Mouse (Mus musculus): ENCODE data around the gene Gpr160.
"Not testable (repeated sequence)": the region's sequence is repeated elsewhere in the genome, so short reads cannot be mapped to it uniquely, and the experiment has no call there.

The Gpr160 gene

GRCm38 (mm10) chr3:30855604-30856458 is at the start of gene Gpr160:
Gene Gpr160, plus strand, starts transcription at chr3:30855950.
- DNase-seq (ENCODE audit: low spot score), result peak; percentile 71

- DNase-seq (ENCODE audit: low spot score), result peak; percentile 85
Observed at GRCm38 (mm10) chr3:30812881-30813280, 42.9 kb upstream of the Gpr160 start.

GRCm38 (mm10) chr3:30818630-30819125 is 37.1 kb upstream of the Gpr160 start:
- no peak for DNase-seq (ENCODE audit: low spot score)

GRCm38 (mm10) chr3:30822163-30822562 is 33.6 kb upstream of the Gpr160 start:
- no peak for DNase-seq (ENCODE audit: low spot score)

- DNase-seq (ENCODE audit: low spot score), result no peak
Observed at GRCm38 (mm10) chr3:30826069-30826468, 29.7 kb upstream of the Gpr160 start.

- no peak for DNase-seq (ENCODE audit: low spot score)
Observed at GRCm38 (mm10) chr3:30831848-30832606, 23.7 kb upstream of the Gpr160 start.

- no peak for DNase-seq (ENCODE audit: low spot score)
Observed at GRCm38 (mm10) chr3:30833254-30833653, 22.5 kb upstream of the Gpr160 start.

GRCm38 (mm10) chr3:30845755-30846154 is 10.0 kb upstream of the Gpr160 start:
- DNase-seq (ENCODE audit: low spot score), result no peak

- DNase-seq (ENCODE audit: low spot score), result no peak
Observed at GRCm38 (mm10) chr3:30847413-30847812, 8.3 kb upstream of the Gpr160 start.

- no peak for DNase-seq (ENCODE audit: low spot score)
Observed at GRCm38 (mm10) chr3:30851422-30851821, 4.3 kb upstream of the Gpr160 start.

GRCm38 (mm10) chr3:30853596-30853995 is 2.2 kb upstream of the Gpr160 start:
- no peak for DNase-seq (ENCODE audit: low spot score)

GRCm38 (mm10) chr3:30859599-30859998 is 3.8 kb downstream of the Gpr160 start:
- DNase-seq (ENCODE audit: low spot score), result not testable (repeated sequence)

- no peak for DNase-seq (ENCODE audit: low spot score)
Observed at GRCm38 (mm10) chr3:30860705-30861104, 5.0 kb downstream of the Gpr160 start.

- DNase-seq (ENCODE audit: low spot score), result no peak
Observed at GRCm38 (mm10) chr3:30863712-30864435, 8.1 kb downstream of the Gpr160 start.

GRCm38 (mm10) chr3:30864640-30865039 is 8.9 kb downstream of the Gpr160 start:
- DNase-seq (ENCODE audit: low spot score), result peak; percentile 27

GRCm38 (mm10) chr3:30868176-30868575 is 12.4 kb downstream of the Gpr160 start:
- DNase-seq (ENCODE audit: low spot score), result no peak

GRCm38 (mm10) chr3:30868625-30869024 is 12.9 kb downstream of the Gpr160 start:
- DNase-seq (ENCODE audit: low spot score), result no peak

GRCm38 (mm10) chr3:30869995-30870394 is 14.2 kb downstream of the Gpr160 start:
- DNase-seq (ENCODE audit: low spot score), result no peak

- DNase-seq (ENCODE audit: low spot score), result no peak
Observed at GRCm38 (mm10) chr3:30876709-30877108, 21.0 kb downstream of the Gpr160 start.

GRCm38 (mm10) chr3:30887449-30887848 is 31.7 kb downstream of the Gpr160 start:
- DNase-seq (ENCODE audit: low spot score), result no peak

GRCm38 (mm10) chr3:30889014-30889413 is 33.3 kb downstream of the Gpr160 start:
- DNase-seq (ENCODE audit: low spot score), result no peak

GRCm38 (mm10) chr3:30896721-30897120 is 41.0 kb downstream of the Gpr160 start:
- DNase-seq (ENCODE audit: low spot score), result no peak

Measured in lung, postnatal 25 days (tissue).